Mouse (Mus musculus) induced T-regulatory cell, adult 2 months (primary cell): Measurements from ENCODE around the gene Adprm.
"Not testable (repeated sequence)": the region's sequence is repeated elsewhere in the genome, so short reads cannot be mapped to it uniquely, and the experiment has no call there.

Experiments used
- DNase-seq: peaks from one replicate; pipeline ENCODE4 v3.0.0-alpha.2; 2012; ENCODE audit warnings: low read depth

Gene Adprm

DNA sequence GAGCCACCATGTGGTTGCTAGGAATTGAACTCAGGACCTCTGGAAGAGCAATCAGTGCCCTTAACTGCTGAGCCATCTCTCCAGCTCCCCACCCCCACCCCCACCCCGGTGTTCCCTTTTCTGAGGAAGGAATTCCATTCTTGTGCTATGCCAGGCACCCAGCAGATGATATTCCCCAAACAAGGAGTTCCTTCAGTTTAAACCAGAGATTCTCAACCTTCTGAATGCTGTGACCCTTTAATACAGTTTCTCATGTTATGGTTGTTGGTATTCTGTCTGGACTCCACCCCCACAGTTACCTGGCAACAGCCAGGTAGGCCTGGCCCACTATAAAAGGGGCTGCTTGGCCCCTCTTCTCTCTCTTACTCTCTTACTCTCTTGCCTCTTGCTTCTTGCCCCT is 29.2 kb downstream of the Adprm start:
- not testable (repeated sequence) for DNase-seq

DNA sequence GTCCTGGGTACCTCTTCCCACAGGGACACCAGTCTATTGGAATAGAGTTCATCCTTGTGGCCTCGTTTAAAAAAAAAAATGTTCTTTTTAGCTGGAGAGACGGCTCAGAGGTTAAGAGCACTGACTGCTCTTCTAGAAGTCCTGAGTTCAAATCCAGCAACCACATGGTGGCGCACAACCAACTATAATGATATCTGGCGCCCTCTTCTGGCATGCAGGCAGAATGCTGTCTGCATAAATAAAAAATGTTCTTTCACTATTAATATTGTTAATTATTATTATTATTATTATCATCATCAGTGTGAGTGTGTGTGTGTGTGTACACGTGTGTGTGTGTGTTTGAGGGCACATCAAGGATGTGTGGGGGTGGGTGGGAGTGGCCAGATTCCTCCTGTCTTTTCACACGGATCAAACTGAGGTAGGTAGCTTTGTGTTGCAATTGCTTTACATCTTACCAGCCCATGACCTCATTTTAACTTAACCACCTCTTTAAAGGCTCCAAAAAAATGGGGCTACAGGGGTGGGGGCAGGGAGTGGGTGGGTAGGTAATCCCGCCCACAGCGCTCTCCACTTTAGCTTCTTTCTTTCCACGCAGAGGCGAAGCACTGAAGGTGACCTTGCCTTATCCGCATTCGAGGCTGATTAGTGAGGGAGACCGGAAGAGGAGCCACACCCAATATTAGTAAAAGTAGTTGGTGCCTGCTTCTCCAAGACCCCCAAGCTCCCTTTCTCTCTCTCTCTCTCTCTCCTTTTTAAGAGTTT is 29.9 kb downstream of the Adprm start:
- DNase-seq = peak; percentile 71

DNA sequence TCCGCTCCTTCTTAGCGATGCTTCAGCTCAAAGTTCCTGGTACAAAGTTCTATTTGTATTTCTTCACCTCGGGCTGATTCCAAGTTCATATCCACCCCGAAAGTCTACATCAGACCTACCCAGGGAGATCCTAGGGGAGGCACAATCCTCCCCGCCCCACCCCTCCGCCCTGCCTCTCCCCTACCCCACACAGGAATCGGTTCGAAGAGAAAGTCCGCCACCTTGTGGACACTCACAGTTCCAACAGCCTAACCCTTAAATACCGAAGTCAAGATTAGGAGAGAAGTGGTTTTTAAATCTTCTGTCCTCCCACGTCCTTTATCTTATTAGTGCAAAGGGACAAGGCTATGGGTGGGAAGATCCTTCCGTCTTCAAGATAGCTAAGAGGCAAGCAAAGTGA is 31.4 kb downstream of the Adprm start:
- DNase-seq = peak; percentile 77

DNA sequence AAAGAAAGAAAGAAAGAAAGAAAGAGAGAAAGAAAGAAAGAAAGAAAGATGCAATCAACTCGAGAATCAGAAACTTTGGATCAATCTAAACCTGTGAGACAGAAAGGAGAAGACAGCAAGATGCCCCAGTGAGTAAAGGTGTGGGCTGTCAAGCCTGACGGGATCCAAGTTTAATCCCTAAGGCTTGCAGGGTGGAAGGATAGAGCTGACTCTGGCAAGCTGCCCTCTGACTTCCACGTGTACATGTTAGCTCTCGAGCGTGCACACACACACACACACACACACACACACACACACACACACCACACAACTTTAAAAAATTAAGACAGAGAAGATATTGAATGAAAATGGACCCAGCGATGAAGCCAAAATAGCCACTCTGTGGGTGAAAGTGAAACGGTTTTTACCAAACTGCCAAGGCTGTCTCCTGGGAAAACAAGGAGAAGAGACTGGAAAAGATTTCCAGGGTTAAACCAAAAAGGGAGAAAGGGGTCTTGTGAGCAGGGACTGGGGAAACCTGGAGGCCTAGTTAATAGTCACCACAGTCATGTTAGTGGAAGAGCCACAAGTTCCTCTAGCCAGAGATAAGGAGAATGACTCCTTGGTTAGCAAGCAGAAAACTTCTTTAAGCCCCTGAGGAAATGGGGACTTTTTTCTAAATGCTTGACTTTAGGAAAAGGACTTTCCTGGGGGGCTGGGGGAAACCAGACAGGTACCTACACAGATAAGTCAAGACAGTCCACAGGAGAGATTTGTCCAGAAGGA is 32.5 kb downstream of the Adprm start:
- no peak for DNase-seq

DNA sequence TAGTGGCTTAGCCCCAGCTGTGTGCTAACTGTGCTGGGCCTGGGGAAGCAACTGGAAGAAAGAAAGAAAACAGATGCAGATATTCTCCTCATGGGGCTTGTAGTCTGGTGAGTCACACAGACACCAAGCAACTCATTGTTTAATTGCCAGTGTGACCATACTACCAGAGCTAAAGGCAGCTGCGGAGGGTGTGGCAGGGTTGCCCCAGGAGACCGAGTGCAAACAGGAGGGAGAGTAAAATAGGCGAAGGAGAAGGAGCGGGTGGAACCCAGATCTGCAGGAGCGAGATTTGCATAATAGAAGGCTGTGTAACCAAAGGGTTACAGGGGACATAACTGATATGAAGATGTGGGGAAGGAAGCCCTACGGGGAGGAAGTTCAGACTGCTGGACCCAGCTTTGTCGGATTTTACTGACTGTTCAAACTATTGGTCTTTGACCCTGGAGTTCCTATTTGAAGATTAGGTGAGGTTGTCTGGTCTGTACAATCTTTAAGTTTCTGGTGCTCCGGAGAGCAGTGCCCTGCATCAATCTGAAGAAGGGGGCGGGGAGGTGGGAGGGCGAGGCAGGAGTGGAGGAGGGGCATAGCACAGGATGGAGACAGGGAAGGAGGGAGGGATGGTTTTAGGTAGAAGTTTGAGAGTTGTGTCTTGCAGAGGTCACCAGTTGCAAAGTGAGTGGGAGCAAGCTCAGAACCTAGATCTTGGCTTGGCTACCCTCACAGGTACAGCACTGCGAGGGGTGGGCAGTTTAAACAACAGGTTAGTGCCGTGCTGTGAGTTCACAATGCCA is 34.4 kb downstream of the Adprm start:
- DNase-seq = no peak

DNA sequence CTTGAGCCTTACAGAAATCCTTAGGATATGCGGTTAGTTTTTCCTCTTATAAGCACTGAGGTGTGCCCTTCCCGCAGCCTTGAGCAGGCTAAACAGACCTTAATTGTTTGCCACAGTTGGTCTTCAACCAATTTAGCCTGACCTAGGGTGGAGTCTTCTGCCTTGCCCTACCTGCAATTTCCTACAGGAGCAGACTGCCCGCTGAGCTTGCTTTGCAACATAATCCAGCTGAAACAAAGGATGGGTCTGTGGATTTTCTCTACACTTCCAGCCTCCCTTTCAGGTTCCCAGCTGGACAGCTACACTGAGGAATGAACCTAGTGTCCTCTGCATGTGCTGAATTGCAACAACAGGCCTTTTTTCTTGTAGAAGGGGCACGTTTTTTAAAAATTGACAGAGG is 40.8 kb downstream of the Adprm start:
- DNase-seq = no peak

DNA sequence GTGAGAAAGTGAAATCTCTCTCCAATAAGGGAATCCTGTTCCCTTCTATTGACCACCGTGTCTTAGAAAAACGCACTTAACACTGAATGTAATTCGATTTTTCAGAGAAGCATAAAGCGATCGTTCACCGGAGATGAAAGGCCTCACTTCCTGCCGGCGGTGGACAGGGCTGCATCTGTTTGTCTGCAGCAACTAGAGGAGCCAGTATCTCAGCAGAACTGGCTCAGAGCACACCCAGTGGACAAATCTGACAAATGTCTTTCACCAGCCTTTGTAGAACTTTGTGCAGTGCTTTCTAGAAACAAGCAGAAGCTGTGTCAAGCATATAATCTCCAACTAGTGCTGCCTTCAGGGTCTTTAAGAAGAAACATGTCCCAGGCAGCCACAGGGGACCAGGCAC is 42.0 kb downstream of the Adprm start:
- no peak for DNase-seq

DNA sequence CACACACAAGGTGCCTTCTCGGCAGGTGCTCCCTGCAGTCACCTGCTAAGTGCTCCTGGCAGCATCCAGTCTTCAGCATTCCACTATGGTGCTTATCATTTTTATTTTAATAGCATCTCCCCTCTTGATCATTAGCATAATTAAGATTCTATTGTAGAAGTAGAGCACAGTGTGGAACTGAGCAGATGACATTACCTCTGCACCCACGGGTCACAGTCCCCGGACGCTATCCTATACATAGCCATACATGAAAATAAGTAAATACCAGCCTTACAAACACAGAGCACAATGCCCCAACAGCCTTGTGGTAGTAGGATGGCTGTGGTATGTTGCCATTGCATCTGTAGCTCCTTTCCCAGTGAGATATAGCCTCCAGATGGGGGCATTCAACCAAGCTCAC is 43.9 kb downstream of the Adprm start:
- no peak for DNase-seq

DNA sequence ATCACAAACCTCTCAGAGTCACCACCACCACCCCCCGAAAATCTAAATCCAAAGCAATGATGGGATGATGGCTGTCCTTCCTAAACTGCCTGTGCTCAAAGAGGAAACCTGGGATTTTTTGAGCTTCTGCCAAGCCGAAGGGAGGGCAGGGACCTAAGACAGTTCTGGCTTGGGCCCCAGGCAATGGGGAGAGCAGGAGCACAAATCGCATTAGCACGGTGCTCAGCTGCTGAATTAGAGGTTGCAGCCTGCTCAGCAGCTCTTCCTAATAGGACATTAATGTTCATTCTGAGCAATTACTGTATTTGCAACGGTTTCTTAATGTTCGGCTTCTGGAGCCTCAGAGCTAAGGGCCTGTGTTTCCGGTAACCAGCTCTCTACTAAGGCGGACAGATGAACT is 44.4 kb downstream of the Adprm start:
- no peak for DNase-seq

DNA sequence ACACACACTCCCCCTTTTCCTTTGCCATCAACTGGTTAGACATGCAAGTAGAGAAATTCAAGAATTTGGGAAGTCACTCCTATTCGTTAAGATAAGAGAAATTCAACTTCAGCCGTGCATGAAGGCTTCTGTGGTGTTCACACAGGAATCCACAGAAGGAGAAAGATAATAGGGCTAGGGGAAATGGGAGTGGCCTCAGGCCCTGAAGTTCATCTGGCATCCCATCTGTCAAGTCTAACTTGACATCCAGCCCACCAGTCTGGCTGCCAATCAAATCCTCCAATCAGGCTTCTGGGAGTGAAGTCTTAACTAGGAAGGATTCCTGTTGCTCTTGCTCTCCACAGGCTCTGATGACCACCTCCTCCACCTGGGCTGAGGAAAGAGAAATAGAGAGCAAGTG is 49.5 kb downstream of the Adprm start:
- DNase-seq = no peak

DNA sequence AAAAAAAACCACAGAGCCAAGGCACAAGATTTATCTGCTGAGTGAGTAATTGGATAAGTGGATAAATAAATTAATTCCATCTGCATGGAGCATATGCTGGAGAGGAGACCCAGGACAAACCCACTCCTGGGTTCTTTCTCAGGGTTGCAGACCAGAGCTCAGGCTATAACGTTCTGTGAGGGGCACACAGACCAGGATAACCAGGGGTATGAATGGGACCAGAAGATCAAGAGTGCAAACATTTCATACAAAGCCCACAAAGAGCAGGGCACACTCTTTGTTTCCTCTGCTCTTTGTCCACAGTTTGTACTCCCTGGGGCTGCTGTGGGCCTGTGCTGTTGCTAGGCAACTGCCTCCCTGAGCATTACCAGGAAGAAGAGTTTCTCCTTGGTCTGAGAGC is 50.7 kb downstream of the Adprm start:
- DNase-seq = no peak

DNA sequence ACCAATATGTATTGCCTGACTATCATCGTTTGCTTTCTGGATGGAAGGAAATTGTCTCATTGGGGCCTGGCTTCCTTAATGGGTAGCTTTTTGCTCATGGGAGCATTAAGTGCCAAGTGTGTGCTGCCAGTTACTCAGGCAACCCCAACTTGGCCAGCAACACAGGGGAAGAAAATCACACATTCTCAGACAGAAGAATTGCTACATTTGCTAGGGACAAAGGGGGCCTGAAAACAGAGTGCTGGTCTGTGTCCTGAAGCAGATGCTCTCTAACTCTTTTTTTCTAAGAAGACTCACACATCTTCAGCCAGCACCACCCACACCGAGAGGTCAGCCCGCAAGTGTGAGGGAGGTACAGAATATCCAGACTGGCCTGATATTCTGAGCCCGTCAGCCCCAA is 51.7 kb downstream of the Adprm start:
- DNase-seq = no peak

DNA sequence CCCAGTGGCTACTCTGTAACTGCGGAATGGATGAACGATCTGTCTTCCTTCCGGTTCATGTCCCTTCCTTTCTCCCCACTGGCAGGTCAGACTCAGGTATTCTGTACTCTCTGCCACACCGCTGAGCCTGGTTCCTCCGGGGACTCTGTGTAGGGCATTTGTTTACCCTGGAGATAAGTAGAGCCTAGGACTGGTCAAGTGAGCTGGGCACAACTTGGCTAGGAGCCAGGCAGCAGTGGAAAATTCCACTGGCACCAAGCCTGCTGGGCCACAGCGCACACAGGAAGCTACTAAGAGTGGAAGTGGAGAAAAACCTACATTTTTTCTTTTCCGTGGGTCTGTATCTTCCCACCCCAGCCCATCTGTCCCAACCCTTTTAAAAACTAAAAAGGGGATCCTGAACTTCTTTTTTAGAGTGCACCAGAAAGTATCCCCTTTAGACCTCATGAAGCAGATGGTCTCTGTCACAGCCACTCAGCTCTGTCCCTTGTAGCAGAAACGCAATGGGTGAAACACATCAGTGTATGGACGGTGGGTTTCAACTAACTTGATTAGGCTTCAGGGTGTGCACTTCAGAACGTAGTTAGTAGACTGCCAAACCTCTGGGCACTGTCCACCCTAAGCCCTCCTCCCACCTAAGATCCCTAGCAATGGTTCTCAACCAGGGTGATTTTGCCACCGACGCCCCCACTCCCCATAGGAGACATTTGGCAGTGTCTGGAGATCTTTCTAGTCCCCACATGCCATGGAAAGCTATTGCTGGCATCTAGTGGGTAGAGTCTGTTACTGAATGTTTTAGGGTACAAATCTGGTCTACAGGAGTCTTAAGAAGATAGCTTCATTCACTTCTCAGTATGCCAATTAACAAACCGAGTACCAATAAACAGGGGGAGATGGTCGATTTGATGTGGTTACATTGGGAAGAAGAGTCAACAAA is 53.7 kb downstream of the Adprm start:
- no peak for DNase-seq

DNA sequence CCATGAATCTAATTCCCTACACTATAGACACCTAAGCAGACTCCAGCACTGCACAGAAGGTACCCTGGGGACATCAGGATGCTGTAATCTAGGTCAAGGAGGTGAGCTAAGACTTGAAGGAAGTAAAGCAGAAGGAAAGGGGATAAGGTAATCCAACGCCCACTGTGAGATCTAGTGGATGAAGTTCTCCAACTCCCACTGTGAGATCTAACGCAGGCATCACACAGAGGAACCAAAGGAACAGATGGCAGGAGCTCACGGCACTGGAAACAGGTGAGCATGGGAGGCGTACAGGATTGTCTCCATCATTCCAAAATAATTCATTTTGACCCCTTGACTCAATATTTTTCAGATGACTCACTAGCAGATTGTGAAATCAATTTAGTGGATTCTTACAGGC is 55.9 kb downstream of the Adprm start:
- DNase-seq = no peak

DNA sequence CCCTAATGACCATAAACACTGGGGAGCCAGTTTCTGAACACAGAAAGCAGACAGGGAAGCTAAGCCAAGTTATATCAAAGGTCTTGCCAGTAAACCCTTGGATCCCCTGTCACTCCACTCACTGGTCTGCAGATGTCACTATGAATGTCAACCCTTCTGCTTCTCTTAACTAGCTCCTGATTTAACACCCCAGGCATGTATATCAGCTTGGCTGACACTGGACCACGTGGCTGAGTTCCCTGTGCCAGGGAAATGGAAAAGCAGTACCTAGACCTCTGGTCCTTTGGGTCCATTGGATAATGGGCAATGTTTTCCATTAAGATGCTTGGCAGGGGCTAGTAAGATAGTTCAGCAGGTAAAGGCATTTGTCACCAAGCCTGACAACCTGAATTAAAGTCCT is 58.7 kb downstream of the Adprm start:
- no peak for DNase-seq

DNA sequence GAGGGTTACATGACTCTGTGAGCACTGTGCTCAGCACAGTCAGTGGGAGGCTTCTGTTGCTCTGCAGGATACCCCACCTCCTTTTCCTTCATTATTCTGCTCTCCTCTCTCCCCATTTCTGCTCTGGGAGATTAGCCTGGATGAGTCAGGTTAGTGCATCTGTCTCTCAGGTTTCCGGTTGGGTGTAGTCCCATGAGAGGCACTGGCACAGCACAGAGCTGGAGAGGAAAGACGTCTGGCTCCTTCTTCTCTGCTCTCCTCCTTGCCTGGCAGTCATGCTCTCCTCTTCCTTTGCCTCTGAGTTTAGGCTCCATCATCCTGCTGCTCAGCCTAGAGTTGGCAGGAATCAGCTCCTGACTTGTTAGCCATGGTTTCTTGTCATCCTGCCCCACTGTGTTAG is 60.2 kb downstream of the Adprm start:
- DNase-seq = no peak
